Mouse (Mus musculus) gastrocnemius, postnatal 36 days (tissue): Measurements from ENCODE around the gene Bach1. TPM values are rescaled to one million over a fixed set of nuclear protein-coding genes. Genes with fewer than 3 reads are reported as not detected.

Experiments used
- DNase-seq, 2 experiments: peaks; one replicate each; pipeline ENCODE4 v3.0.0; 2022
- intact Hi-C: fragments of 180-260 bp; cut with DNase I; formaldehyde crosslinking; loops from one replicate; pipeline ENCODE4 v1.15.1; 2025
- total RNA-seq, 2 experiments: library from RNA; stranded (reverse); gene quantifications; 2 replicates each; pipeline ENCODE4 v1.2.3; 2021

The Bach1 gene
- total RNA-seq, 2 experiments from 2014 or later: 19.0 to 22.1 TPM

- intact Hi-C loops: no loop called here
- no peak for DNase-seq
Measured at GRCm38 (mm10) chr16:87709144-87709543, 10.4 kb downstream of the Bach1 start.

DNA sequence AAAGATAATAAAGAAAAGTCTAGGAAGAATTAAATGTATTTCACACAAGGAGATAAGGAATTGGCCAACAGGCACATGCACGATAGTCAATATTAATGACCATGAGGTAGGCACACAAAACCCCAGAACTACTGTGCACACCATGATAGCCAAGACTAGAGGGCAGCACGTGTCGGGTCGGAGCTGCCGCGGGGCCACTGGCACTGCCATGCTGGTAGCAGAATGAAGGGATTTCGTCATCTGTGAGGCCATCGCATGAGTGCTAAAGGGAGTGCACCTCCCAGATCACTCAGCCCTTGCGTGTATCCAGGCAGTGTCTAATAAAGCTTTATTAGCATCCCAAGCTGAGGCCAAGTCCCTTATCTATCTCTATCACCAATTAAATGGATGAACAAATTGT is 11.2 kb downstream of the Bach1 start:
- no peak for DNase-seq
- intact Hi-C loops: no loop called here

DNA sequence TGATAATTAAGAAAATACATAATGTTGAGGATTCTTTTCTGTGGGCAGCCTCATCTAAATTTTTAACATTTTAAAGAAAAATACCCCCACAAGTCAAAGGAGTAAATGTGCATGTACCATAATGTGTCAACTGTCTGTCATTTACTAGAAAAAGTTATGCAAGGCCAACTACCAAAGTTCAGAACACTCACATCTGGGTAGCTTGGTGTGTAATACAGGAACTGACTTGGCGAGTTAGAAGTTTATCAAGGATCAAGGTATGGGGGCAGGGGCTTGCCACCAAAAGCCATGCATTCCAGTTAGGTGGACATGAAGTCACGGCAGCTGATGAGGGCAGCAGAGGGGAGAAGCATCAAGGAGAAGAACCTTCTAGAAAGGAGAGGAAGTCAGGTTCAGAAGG is 13.2 kb downstream of the Bach1 start:
- DNase-seq: no peak
- intact Hi-C loops: no loop called here

DNA sequence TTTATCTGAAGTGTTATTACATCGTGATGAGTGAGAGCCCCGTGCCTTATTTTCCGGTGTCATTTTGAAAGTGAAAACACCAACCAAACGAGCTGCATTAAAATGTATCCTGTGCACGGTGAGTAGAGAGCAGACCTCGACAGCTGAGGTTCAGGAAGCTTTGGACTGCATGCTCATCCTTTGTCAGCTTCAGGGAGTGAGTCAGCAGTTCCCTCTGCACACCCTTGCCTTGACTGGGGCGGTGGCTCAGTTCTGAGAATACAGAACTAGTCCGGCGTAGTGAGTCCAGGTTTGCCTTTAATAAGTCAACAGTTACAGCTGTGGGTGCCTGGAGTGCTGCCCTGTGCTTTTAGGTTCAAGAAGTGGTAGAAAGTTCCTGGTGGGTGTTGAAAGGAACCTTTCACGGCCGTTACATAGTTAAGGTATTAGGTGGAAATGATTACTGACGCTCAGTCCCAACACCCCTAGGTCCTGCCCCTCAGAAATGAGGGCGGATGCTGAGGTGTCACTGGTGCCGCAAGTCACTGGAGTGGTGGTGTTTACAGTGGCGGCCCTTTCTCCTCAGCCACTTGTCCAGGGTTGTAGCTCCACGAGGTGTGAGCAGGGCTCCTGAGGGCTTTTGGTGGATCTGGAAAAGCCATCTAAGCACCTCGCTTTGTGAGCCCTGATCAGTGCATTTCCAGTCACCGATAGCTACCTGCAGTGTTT is 14.4 kb downstream of the Bach1 start:
- intact Hi-C loops: no loop called here

GRCm38 (mm10) chr16:87714550-87714949 is 15.8 kb downstream of the Bach1 start:
- DNase-seq: no peak
- intact Hi-C loops: no loop called here

More for the DNA sequence above, 14.4 kb downstream of the Bach1 start:
- DNase-seq: peak in 1 of 2 experiments; percentile 15

- intact Hi-C loops: no loop called here
- no peak for DNase-seq
Measured at GRCm38 (mm10) chr16:87715221-87715620, 16.5 kb downstream of the Bach1 start.

DNA sequence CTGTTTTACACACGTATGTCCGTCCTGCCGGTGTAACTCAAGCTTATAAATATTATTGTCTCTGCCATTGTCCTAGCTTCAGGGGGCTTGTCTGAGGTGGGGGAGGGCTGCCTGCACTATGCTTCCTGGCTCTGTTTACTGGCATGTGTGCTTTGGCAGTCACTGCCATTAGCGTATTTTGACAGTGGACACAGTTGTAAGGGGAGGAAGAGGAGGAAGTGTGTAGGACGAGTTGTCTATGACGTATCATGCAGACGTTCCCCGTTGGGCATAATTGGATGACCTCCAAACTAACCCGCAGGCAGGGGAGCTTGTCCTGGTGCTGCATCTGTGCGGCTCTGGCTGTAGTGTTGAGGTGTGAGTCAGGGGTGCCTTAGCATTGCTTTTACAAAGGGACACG is 17.5 kb downstream of the Bach1 start:
- no peak for DNase-seq
- intact Hi-C loops: no loop called here

DNA sequence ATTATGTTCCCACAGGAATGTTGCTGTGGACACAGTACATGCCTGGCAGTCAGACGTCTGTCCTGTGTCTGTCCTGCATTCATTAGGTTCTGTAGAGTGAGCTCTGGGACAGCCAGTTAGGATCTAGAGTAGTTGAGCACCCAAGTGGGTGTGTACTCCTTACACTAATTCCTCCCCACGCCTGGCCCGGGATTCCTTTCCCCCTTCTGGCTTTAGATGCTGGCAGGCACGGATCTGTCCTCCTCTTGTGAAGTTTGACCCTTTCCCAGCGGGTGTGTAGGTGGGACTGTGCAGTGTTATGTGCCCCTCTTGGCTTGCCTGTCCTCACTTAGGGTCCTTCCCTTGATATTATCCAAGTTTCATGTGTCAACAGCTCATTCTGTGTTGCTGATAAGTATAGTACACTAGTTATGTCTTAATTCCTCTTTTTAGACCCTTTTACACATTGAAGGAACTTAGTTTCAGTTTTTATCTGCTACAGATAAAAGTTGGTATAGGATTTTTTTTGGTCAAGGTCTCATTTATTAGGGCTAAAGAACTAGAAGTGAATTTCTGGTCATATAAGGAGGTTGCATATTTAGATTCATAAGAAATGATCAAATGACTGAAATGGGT is 18.4 kb downstream of the Bach1 start:
- DNase-seq: no peak

DNA sequence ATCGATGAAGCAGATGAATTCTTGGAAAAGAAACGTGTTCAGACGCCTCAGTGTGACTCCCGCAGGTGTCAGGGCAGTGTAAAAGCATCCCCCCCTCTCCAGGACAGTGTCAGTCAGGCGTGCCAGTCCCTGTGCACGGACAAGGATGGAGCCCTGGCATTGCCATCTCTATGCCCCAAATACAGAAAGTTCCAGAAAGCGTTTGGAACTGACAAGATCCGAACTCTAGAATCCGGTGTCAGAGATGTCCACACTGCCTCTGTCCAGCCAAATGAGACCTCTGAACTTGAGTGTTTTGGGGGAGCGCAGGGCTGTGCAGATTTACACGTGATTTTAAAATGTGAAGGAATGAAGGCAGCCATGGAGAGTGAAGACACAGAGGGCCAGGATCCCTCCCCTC is 20.3 kb downstream of the Bach1 start:
- intact Hi-C loops: loop anchor here (1.0 kb wide), 1 partner anchor 11 kb away; no protein-coding TSS in a partner anchor
- no peak for DNase-seq

More for the DNA sequence above, 18.4 kb downstream of the Bach1 start:
- intact Hi-C loops: no loop called here

DNA sequence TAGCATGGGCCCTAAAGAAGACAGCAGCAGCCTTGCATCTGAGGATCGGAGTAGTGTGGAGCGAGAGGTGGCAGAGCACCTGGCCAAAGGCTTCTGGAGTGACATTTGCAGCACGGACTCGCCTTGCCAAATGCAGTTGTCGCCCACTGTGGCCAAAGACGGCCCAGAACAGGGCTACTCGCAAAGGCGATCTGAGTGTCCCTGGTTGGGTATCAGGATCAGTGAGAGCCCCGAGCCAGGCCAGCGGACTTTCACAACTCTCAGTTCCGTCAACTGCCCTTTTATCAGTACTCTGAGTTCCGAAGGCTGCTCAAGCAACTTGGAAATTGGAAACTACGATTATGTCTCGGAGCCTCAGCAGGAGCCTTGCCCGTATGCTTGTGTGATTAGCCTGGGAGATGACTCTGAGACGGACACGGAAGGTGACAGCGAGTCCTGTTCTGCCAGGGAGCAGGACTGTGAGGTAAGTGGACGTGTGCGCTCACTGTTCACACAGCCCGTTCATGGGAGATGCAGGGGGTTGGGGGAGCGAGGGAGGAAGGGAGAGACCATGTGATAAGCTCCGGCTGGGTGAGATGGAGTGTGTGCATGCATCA is 21.0 kb downstream of the Bach1 start:
- intact Hi-C loops: loop anchor here (1.0 kb wide), 1 partner anchor 11 kb away; no protein-coding TSS in a partner anchor
- DNase-seq: peak; percentile 50 to 59

GRCm38 (mm10) chr16:87720851-87721409 is 22.2 kb downstream of the Bach1 start:
- intact Hi-C loops: no loop called here
- DNase-seq: no peak

GRCm38 (mm10) chr16:87722857-87723256 is 24.1 kb downstream of the Bach1 start:
- intact Hi-C loops: no loop called here
- DNase-seq: no peak

DNA sequence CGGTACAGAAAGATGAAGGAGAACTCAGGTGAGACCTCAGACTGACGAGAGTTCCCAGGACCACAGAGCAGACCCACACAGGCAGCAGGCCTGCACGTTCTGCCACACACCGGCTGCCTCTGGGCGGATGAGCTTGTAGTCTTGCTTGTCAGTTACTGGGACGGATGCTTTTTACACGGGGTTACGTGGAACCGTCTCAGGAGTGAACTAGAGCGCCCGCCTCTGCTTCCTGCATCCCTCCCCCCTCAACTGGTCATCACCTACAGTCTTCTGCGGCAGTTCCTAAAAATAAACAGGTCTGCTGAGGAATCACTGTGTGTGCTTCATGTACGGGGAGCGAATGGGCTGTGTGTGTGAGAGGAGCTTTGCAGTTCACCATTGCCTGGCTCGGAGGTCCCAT is 24.7 kb downstream of the Bach1 start:
- intact Hi-C loops: no loop called here
- no peak for DNase-seq

DNA sequence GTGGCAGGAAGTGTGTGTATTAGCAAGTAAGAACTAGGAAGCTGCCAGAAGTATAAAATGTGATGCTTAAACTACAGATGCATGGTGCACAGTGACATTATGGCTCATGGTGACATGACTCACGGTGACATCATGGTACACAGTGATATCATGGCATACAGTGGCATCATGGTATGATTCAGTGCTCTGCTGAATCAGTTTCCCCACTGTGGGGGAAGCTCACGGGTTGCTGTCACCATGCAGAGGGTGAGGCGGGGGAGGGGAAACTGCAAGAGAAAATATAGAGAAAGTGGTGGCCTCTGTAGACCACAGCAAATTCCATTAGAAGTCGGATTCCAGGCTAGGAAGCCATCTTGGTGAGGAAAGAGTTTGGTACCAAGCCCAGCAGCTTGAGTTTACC is 26.1 kb downstream of the Bach1 start:
- no peak for DNase-seq
- intact Hi-C loops: no loop called here

GRCm38 (mm10) chr16:87725241-87725640 is 26.5 kb downstream of the Bach1 start:
- DNase-seq: no peak
- intact Hi-C loops: no loop called here

GRCm38 (mm10) chr16:87725963-87726362 is 27.2 kb downstream of the Bach1 start:
- DNase-seq: no peak
- intact Hi-C loops: no loop called here

GRCm38 (mm10) chr16:87726369-87726768 is 27.6 kb downstream of the Bach1 start:
- intact Hi-C loops: no loop called here
- DNase-seq: no peak

- intact Hi-C loops: no loop called here
- no peak for DNase-seq
Measured at GRCm38 (mm10) chr16:87727250-87727649, 28.5 kb downstream of the Bach1 start.

- DNase-seq: no peak
- intact Hi-C loops: no loop called here
Measured at GRCm38 (mm10) chr16:87727918-87728317, 29.2 kb downstream of the Bach1 start.

- no peak for DNase-seq
- intact Hi-C loops: no loop called here
Measured at GRCm38 (mm10) chr16:87728703-87729102, 30.0 kb downstream of the Bach1 start.

DNA sequence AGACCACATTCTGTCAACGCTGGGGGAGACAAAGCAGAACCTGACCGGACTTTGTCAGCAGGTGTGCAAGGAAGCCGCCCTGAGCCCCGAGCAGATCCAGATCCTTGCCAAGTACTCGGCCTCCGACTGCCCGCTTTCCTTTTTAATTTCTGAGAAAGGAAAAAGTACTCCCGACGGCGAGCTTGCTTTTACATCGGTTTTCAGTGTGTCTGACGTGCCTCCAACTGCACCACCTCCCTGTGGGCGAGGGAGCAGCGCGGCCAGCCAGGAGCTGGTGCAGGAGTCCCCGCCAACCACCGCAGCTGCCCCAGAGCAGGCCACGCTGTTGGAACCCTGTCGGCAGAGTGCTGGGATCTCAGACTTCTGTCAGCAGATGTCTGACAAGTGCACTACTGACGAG is 30.7 kb downstream of the Bach1 start:
- no peak for DNase-seq
- intact Hi-C loops: no loop called here
